Mouse (Mus musculus) right cerebral cortex, adult 18-20 months (tissue): ENCODE data around the gene Opn3.

ENCODE experiments used
- DNase-seq: peaks from one replicate; pipeline ENCODE4 v3.0.0; 2022; ENCODE audit warnings: mixed read lengths

Opn3 gene

DNA sequence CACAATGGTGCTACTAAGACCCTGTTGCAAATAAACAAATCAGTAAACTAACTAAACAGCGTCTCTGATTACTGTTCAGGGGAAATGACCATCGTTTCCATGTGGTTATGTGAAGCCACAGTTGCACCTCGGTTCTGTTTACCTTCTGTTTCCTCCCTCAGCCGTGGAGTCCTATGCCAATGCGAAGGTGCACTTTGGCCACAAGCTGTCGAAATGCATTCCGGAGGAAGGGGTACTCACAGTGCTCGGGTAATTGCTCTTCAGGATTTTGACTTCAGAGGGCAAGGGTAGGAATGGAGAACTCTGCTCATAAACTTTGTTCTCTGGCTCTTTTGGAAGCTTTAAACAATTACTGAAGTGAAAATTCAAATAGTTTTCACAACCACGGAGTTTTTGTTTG lies 45.6 kb downstream of the Opn3 start:
- DNase-seq, result no peak

- DNase-seq, result no peak
Observed at GRCm38 (mm10) chr1:175643496-175644265, 48.9 kb downstream of the Opn3 start.

GRCm38 (mm10) chr1:175640435-175641150 lies 52.0 kb downstream of the Opn3 start:
- DNase-seq, result no peak

GRCm38 (mm10) chr1:175639072-175639471 lies 53.5 kb downstream of the Opn3 start:
- DNase-seq, result no peak

DNA sequence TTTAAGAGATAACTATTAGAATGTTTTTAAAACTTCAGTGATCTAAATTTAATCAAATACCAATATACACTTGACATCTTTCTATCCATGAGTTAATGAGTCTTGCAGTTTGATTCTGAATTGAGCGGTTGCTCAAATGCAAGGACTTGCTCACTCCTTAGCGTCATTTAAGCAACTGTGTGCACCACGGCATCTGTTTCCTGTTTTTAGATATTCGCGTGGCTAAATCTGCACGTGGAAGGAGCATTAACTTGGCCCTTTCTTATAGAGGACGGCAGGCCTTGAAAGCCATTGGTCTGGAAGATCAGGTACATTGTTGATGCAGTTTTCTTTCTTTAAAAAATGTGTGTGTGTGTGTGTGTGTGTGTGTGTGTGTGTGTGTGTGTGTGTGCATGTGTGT lies 54.9 kb downstream of the Opn3 start:
- DNase-seq, result no peak

GRCm38 (mm10) chr1:175632470-175632869 lies 60.1 kb downstream of the Opn3 start:
- DNase-seq, result no peak

DNA sequence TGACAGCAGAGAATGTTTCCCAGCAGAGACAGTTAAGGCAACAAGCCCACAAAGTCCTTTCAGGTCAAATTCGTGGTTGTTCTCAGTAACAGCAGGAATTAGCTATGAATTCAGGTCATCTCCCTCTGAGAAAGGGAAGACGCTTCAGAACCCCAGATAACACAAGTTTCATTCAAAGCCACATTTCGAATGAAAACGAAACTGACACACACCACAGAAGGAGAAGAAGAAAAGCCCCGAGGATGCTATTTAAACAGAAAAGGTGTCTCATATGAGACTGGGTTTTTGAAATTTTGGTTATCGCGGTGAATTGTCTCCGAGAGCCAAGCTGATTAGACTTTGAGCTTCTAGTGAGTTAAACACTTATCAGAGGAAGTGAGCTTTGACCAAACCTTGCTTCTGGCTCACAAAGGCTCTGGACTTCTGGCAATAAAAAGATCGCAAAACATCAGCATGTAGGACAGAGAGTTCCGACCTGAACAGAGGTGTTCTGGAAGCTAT lies 60.8 kb downstream of the Opn3 start:
- no peak for DNase-seq

- no peak for DNase-seq
Observed at GRCm38 (mm10) chr1:175631080-175631479, 61.5 kb downstream of the Opn3 start.

DNA sequence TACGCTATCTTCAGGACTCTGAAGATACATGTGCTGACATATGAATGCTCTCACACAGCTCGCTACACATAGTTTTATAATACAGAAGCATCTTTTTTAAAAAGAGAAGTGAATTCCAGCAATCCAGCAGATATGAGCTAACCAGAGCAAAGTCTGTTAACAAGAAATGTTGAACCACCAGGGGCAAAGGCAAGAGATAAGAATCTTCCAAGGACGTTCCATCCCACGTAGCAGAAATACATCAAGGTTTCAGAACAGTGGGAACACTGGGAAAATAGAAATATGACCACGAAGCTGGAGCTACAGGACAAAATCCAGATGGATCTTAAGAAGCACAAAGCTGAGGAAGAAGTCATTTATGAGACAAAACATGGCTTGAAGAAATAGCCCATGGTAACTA lies 62.2 kb downstream of the Opn3 start:
- DNase-seq, result no peak

GRCm38 (mm10) chr1:175629248-175629647 lies 63.3 kb downstream of the Opn3 start:
- DNase-seq, result no peak

DNA sequence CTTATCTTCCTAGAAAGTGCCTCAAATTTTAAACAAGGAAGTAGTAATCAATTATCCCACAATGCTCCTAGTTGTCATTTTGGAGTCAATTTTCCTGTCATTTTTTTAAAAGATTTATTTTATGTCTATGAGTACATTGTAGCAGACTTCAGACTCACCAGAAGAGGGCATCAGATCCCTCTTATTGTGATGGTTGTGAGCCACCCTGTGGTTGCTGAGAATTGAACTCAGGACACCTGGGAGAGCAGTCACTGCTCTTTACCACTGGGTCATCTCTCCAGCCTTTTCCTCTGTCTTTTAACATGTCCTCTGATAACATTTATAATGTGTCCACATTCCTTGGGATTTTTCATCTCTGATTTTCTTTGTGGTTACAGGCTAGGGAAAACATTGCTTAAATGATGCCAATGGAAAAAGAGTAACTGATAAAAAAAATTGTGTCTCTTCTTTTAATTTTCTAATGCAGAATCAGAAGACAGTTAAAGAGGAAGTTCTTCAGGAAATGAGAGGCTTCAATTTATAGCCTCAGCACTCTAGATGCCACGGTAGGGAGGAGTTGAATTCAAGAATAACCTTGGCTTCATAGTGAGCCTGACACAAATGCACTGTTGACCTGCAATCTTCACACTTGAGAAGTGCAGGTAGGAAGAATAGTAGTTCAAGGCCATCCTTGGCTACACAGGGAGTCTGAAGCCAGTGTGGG lies 66.4 kb downstream of the Opn3 start:
- peak; percentile 34 for DNase-seq

GRCm38 (mm10) chr1:175625257-175625879 lies 67.2 kb downstream of the Opn3 start, which contains the start of gene Fh1:
TSS of gene Fh1 (minus strand) at chr1:175625635.
- peak; percentile 97 for DNase-seq

DNA sequence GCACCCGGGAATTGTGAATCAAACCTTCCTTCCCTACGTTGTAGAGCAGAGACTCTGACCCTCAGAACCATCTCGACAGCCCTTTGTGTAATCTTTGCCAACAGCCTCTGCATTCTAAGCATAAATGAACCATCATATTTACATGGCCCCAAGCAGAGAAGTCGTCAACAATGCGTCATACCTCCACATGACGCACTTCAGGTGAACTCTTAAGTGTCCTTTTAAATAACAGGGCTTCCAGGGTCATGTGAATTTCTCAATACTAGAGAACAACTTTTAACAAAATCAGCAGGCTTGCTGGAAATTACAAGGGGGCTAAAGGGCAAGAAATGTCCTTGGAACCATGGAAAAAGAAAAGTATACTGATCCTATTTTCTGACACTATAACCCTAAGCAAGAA lies 68.9 kb downstream of the Opn3 start:
- no peak for DNase-seq

DNA sequence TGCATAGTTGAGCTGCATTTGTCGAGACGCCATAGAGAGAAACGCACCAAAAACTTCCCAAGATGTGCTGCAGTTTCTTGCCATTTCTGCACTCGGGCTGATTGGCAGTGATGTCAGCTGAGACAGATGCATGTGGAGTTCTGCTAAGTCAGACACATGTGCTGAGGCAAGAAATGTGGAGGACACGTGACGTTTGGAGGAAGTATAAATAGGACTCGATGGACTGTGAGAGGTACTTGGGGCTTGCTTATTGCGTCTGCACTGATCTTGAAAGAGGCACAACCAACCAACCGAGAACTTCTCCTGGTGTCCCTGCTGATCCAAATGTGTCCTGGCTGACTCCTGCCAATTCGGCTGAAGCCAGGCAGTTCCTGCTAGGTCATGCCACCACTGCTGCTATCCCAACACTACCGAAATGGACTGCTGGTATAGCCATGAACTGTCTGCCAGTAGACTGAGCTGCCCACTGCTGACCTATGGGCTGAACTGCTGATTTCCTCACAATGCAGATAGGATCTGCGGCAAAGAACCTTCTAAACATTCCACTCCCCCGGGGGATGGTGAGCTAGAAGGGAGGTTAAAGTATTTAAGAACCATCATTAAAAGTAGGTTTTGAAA lies 72.7 kb downstream of the Opn3 start, which contains the start of gene Kmo:
Gene Kmo (plus strand): TSS at position 568 of the 618 bp plus-strand sequence.
- no peak for DNase-seq

GRCm38 (mm10) chr1:175614992-175615391 lies 77.6 kb downstream of the Opn3 start:
- DNase-seq, result no peak
